Mouse (Mus musculus): ENCODE data around the gene Per2. TPM values are rescaled to one million over a fixed set of nuclear protein-coding genes. Genes with fewer than 3 reads are reported as not detected.
"Not testable (repeated sequence)": the region's sequence is repeated elsewhere in the genome, so short reads cannot be mapped to it uniquely, and the experiment has no call there.

Per2 gene
- polyA plus RNA-seq, 1 experiment: 0.05 TPM

DNA sequence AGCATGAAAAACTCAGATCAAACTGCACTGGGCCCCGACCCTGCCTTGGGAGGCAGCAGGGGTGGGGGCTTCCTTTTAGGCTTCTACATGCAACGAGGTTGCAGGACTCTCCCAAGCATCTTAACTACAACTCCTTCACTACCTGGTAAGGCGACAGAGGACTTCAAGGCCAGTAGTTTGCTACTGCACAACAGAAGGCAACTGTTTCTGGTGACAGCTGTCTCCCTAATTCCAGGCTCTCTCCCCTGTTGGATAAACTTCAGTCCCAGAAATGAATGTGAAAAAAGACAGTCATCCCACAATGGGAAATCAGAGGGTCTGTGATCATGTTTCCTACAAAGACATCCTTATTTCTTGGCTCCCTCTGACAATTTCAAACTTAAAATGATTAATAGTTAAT is 26.3 kb upstream of the Per2 start:
- no peak for TF ChIP-seq TAL1 (IDR thresholded peaks at IDR 0.05; ENCODE audit: low read length)
- no peak for TF ChIP-seq GATA1 (IDR thresholded peaks at IDR 0.05; ENCODE audit: low read length)
- H3K4me3 ChIP-seq (replicated peaks): no peak overlapping the region
- H3K4me1 ChIP-seq (ENCODE audit: control insufficient read depth): peaks cover 2% of the 10 kb centered on the region; the same call in 1 of the 2 replicates
- no peaks in the 10 kb centered on the region for H3K36me3 ChIP-seq (ENCODE audit: control insufficient read depth)
- H3K9me3 ChIP-seq (ENCODE audit: control insufficient read depth, low read length): no peaks in the 10 kb centered on the region
- H3K27me3 ChIP-seq (ENCODE audit: control insufficient read depth): peaks cover 5% of the 10 kb centered on the region

DNA sequence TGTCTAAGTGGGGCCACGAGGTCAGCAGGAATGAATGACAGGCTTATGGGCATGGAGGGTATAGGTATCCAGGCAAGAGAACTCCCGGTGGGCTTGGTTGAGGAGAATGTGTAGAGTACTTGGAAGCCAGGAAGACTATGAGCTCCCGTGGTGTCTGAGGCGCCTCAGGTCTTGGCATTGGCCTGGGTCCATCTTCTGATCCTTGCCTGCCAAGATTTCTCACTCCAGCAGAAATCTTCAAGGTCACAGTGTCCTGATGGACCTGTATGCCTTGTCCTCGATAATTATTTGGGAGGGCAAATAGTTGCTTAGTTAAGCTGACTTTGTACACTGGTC is 24.9 kb upstream of the Per2 start:
- H3K4me3 ChIP-seq (replicated peaks): no peak overlapping the region
- H3K27me3 ChIP-seq (ENCODE audit: control insufficient read depth): peaks cover 5% of the 10 kb centered on the region
- TF ChIP-seq TAL1 (IDR thresholded peaks at IDR 0.05; ENCODE audit: low read length) (no peak), GATA1 (IDR thresholded peaks at IDR 0.05; ENCODE audit: low read length) (no peak)
- H3K4me1 ChIP-seq (ENCODE audit: control insufficient read depth): peaks cover 2% of the 10 kb centered on the region; the same call in 1 of the 2 replicates
- H3K36me3 ChIP-seq (ENCODE audit: control insufficient read depth): no peaks in the 10 kb centered on the region
- H3K9me3 ChIP-seq (ENCODE audit: control insufficient read depth, low read length): peaks cover 4% of the 10 kb centered on the region; the same call in 1 of the 2 replicates

DNA sequence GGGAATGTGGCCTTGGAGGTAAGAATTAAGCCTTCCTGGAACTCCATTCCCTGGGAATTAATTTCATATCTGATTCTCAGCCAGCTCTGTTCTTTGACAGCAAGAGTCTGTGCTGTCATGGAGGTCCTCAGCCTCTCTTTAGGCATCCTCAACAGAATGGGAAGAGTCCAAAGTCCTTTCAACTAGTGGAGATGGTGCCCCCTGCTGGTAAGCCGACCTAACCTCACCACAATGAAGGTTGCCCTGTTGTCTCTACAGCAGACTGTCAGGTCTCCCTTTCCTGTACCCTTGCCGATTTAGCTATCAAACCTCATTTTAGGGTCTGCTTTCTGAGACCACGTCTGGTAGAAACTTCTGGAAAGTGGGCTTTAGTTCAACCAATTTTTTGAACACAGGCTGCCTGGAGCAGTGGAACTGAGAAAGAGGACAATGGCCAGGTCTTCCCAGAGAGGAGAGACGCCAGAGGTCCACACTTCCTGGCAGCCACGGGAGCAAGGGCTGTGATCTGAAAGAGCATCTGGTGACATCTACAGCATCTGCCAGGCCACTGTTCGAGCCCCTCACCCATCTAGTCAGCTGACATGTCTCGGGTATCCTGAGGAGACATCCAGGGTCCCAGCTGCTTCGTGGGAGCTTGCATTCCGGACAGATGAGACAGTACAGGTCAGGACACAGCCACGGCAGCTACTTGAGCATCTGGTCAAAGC is 24.3 kb upstream of the Per2 start:
- TF ChIP-seq GATA1 (IDR thresholded peaks at IDR 0.05; ENCODE audit: low read length) (no peak), TAL1 (IDR thresholded peaks at IDR 0.05; ENCODE audit: low read length) (no peak)
- H3K9me3 ChIP-seq (ENCODE audit: control insufficient read depth, low read length): peaks cover 5% of the 10 kb centered on the region; the same call in 1 of the 2 replicates
- peaks cover 5% of the 10 kb centered on the region for H3K27me3 ChIP-seq (ENCODE audit: control insufficient read depth)
- H3K4me1 ChIP-seq (ENCODE audit: control insufficient read depth): peaks cover 2% of the 10 kb centered on the region; the same call in 1 of the 2 replicates
- no peak overlapping the region for H3K4me3 ChIP-seq (replicated peaks)
- no peaks in the 10 kb centered on the region for H3K36me3 ChIP-seq (ENCODE audit: control insufficient read depth)

DNA sequence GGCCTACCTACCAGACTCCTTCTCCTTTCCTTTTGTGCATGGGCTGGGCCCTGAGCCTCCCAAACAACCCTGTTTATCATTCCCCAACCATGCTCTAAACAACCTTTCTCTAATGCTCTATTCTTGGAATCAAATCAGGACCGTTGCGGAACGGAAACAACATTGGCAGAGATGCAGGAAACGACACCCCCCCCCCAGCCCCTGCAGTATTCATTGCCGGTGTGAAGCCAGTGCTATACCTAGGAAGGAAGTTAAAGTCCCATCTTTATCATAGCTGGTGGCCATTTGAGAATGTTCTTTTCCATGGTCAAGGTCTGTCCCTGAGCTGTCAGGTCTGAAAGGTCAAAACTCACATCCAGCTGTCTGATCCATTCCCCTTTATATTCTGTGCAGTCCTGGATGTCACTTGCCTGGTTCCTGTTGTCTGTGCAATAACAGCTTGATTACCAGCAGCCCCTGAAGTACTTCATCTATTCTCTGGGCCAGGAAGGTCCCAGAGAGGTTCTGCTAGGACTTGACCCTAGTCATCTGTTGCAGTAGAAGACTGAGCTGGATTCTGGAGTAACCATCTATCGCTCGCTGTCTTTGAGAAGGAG is 23.6 kb upstream of the Per2 start:
- Histone ChIP-seq H3K36me3 (ENCODE audit: control insufficient read depth) (no peaks in the 10 kb centered on the region), H3K9me3 (ENCODE audit: control insufficient read depth, low read length) (peaks cover 5% of the 10 kb centered on the region; the same call in 1 of the 2 replicates), H3K4me1 (ENCODE audit: control insufficient read depth) (peaks cover 2% of the 10 kb centered on the region; the same call in 1 of the 2 replicates), H3K4me3 (replicated peaks) (no peak overlapping the region), H3K27me3 (ENCODE audit: control insufficient read depth) (peaks cover 5% of the 10 kb centered on the region)
- no peak for TF ChIP-seq TAL1 (IDR thresholded peaks at IDR 0.05; ENCODE audit: low read length)

DNA sequence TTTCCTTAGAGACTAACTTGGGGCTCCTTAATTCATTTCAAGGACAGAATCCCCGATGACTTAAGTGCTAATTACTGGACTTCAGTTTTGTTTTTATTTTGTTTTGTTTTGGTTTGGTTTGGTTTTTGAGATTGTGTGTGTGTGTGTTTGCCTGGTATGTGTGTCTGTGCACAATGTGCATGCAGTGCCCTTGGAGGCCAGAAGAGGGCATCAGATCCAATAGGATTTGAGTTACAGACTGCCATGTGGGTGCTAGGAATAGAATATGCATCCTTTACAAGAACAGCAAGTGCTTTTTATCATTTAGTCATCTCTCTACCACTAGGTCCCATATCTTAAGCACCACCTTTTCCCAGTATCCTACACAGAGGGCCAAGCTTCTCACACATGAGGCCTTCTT is 19.8 kb upstream of the Per2 start:
- H3K9me3 ChIP-seq (ENCODE audit: control insufficient read depth, low read length): peaks cover 5% of the 10 kb centered on the region; the same call in 1 of the 2 replicates
- no peak overlapping the region for H3K4me3 ChIP-seq (replicated peaks)
- no peak for TF ChIP-seq GATA1 (IDR thresholded peaks at IDR 0.05; ENCODE audit: low read length)
- TF ChIP-seq TAL1 (IDR thresholded peaks at IDR 0.05; ENCODE audit: low read length): no peak
- H3K4me1 ChIP-seq (ENCODE audit: control insufficient read depth): peaks cover 2% of the 10 kb centered on the region; the same call in 1 of the 2 replicates
- H3K36me3 ChIP-seq (ENCODE audit: control insufficient read depth): no peaks in the 10 kb centered on the region
- H3K27me3 ChIP-seq (ENCODE audit: control insufficient read depth): no peaks in the 10 kb centered on the region

DNA sequence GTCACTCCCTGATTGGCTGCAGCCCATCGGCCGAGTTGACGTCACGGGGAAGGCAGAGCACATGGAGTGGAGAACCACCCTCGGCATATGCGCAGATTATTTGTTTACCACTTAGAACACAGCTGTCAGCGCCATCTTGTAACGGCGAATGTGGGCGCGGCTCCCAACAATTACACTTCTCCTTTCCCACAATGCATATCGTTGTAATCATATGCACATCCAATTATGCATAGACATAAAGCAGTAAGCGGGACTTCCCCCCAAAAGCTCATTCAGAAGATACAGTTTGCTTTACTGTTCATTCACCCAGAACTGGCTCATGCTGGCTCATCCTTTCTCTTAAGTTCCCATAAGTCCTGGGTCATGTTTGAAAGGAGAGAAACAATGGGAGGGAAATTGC is 19.0 kb upstream of the Per2 start:
- not testable (repeated sequence) for H3K9me3 ChIP-seq (ENCODE audit: control insufficient read depth, low read length); H3K27me3 ChIP-seq (ENCODE audit: control insufficient read depth); H3K36me3 ChIP-seq (ENCODE audit: control insufficient read depth); H3K4me1 ChIP-seq (ENCODE audit: control insufficient read depth); H3K4me3 ChIP-seq (replicated peaks)

DNA sequence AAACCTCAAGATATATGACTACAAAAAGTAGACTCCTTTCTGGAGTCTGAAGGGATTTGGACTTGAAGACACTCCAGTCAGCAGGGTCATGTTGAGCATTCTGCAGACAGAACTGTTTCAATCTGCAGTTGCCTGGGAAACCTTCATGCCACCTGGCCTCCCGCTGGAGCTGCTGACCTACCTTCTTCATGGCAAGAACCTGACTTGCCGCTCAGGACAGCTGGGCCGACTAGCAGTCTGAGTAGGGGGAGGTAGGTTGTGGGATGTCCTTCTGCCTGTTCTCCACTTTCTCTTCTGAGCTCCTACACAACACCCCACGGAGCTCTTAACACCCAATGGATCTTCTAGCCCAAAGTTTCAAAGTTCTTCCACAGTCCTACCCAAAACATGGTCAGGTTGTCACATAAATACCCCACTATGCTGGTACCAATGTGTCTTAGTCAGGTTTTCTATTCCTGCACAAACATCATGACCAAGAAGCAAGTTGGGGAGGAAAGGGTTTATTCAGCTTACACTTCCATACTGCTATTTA is 10.8 kb upstream of the Per2 start:
- H3K9me3 ChIP-seq (ENCODE audit: control insufficient read depth, low read length): no peaks in the 10 kb centered on the region
- H3K4me1 ChIP-seq (ENCODE audit: control insufficient read depth): no peaks in the 10 kb centered on the region
- 0 out of 2 replicates have a peak, but pooled peaks cover 4% of the 10 kb centered on the region for H3K27me3 ChIP-seq (ENCODE audit: control insufficient read depth)
- no peak for TF ChIP-seq TAL1 (IDR thresholded peaks at IDR 0.05; ENCODE audit: low read length)
- TF ChIP-seq GATA1 (IDR thresholded peaks at IDR 0.05; ENCODE audit: low read length): no peak
- H3K36me3 ChIP-seq (ENCODE audit: control insufficient read depth): no peaks in the 10 kb centered on the region
- no peak overlapping the region for H3K4me3 ChIP-seq (replicated peaks)

DNA sequence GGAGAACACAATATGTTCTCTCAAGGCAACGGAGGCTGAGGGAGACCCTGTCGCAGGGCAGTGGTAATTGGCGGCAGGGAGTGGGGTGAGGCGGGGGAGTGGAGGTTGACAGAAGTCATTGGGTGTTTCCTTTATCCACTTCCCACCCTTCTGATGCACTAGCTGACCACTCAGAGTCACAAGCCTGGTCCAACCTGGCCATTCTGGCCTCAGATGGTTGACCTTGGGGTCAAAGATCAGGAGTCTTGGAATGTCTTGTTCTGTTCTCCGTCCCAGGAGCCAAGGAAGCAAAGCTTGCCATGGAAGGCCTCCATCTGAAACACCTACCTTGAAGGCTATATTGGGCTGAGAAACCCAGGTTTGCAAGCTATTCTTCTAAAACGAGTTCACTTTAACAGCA is 7.1 kb upstream of the Per2 start:
- H3K4me1 ChIP-seq (ENCODE audit: control insufficient read depth): peaks cover 2% of the 10 kb centered on the region; the same call in 1 of the 2 replicates

DNA sequence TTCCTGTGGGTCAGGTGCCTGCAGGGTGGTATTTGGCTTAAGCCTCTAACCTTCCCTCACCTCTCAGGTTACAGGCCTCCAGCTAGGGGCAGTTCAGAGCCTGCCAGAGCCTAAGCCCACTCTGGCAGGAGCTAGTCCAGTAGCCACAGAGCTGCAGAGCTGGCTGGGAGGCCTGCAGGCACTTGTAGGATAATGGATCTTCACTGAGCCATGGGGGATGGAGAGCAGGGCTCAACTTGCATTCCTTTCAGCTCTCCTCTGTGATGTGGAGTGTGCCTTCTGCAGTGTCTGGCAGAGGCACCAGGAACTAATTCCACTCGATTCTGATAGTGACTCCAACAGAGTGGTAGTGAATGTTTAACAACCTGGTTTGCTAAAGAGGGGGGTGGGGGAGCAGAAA is 6.1 kb upstream of the Per2 start:
- H3K4me1 ChIP-seq (ENCODE audit: control insufficient read depth): peaks cover 8% of the 10 kb centered on the region
- peaks cover 12% of the 10 kb centered on the region for H3K27me3 ChIP-seq (ENCODE audit: control insufficient read depth)
- TF ChIP-seq TAL1 (IDR thresholded peaks at IDR 0.05; ENCODE audit: low read length): no peak
- TF ChIP-seq GATA1 (IDR thresholded peaks at IDR 0.05; ENCODE audit: low read length): no peak

More for the DNA sequence above, 7.1 kb upstream of the Per2 start:
- H3K36me3 ChIP-seq (ENCODE audit: control insufficient read depth): no peaks in the 10 kb centered on the region
- TF ChIP-seq GATA1 (IDR thresholded peaks at IDR 0.05; ENCODE audit: low read length): no peak
- TF ChIP-seq TAL1 (IDR thresholded peaks at IDR 0.05; ENCODE audit: low read length): no peak
- peaks cover 6% of the 10 kb centered on the region; the same call in 1 of the 2 replicates for H3K27me3 ChIP-seq (ENCODE audit: control insufficient read depth)
- H3K4me3 ChIP-seq (replicated peaks): no peak overlapping the region
- no peaks in the 10 kb centered on the region for H3K9me3 ChIP-seq (ENCODE audit: control insufficient read depth, low read length)

More for the DNA sequence above, 6.1 kb upstream of the Per2 start:
- H3K36me3 ChIP-seq (ENCODE audit: control insufficient read depth): no peaks in the 10 kb centered on the region
- H3K4me3 ChIP-seq (replicated peaks): no peak overlapping the region
- H3K9me3 ChIP-seq (ENCODE audit: control insufficient read depth, low read length): no peaks in the 10 kb centered on the region
